Mouse (Mus musculus) heart, embryonic 12.5 days (tissue): ENCODE measurements around the gene Rpl10. TPM values are rescaled to one million over a fixed set of nuclear protein-coding genes. Genes with fewer than 3 reads are reported as not detected.

ENCODE experiments used
- ATAC-seq: fragments of 200-750 bp; cut with Nextera tagmentation; 2 replicates; pipeline ENCODE4 v1.8.0; 2017; ENCODE audit warnings: moderate TSS enrichment, moderate library complexity; ENCODE audit not compliant: insufficient number of reproducible peaks, low FRiP score
- H3K27ac ChIP-seq: fragments of 300-500 bp; sonication (generic); 2 replicates; pipeline ENCODE4 v1.5.1; 2016; ENCODE audit warnings: mild to moderate bottlenecking, moderate library complexity; ENCODE audit not compliant: poor library complexity, severe bottlenecking
- H3K27me3 ChIP-seq: fragments of 300-500 bp; sonication (generic); replicated peaks from 2 replicates; pipeline ENCODE4 v1.6.1; 2016; ENCODE audit warnings: mild to moderate bottlenecking, moderate library complexity
- H3K36me3 ChIP-seq: fragments of 300-500 bp; sonication (generic); 2 replicates; pipeline ENCODE4 v1.6.1; 2016; ENCODE audit warnings: mild to moderate bottlenecking, moderate library complexity
- H3K4me1 ChIP-seq: fragments of 300-500 bp; sonication (generic); replicated peaks from 2 replicates; pipeline ENCODE4 v1.6.1; 2016; ENCODE audit warnings: mild to moderate bottlenecking
- H3K4me2 ChIP-seq: fragments of 300-500 bp; sonication (generic); 2 replicates; pipeline ENCODE4 v1.6.1; 2016; ENCODE audit warnings: mild to moderate bottlenecking, moderate library complexity
- H3K4me3 ChIP-seq: fragments of 300-500 bp; sonication (generic); 2 replicates; pipeline ENCODE4 v1.5.1; 2016; ENCODE audit warnings: mild to moderate bottlenecking
- H3K9ac ChIP-seq: fragments of 300-500 bp; sonication (generic); 2 replicates; pipeline ENCODE4 v1.6.1; 2016; ENCODE audit warnings: mild to moderate bottlenecking, moderate library complexity
- H3K9me3 ChIP-seq: fragments of 300-500 bp; sonication (generic); replicated peaks from 2 replicates; pipeline ENCODE4 v1.6.1; 2016; ENCODE audit warnings: mild to moderate bottlenecking, moderate library complexity
- WGBS: fragments of 180-500 bp; shearing (Covaris S2); methylation state at CpG from one replicate; pipeline ENCODE4 v1.1.7; 2016; 5-methylcytosine and 5-hydroxymethylcytosine counted together
- polyA plus RNA-seq: library from polyadenylated mRNA; unstranded; fragments of >200 nt; fragmentation: Nextera tagmentation; extraction: Ambion mirVana; gene quantifications from 2 replicates; pipeline ENCODE4 v1.2.1, GENCODE M21; 2016

The Rpl10 gene
- polyA plus RNA-seq, 1 experiment from 2014 or later: 437 TPM

GRCm38 (mm10) chrX:74281732-74282394 lies 11.3 kb downstream of the Rpl10 start, which contains the start of the genes Taz and Dnase1l1:
TSS of gene Taz (plus strand) at chrX:74281912.
TSS of gene Dnase1l1 (minus strand) at chrX:74282337.
- Histone ChIP-seq H3K9ac (peak within 1 kb of the TSS; percentile 79), H3K27ac (peak within 1 kb of the TSS; percentile 88), H3K4me3 (peak within 1 kb of the TSS; percentile 57), H3K4me1 (peaks cover 7% of the 10 kb centered on the region), H3K36me3 (0 out of 2 replicates have a peak, but pooled peaks cover 3% of the 10 kb centered on the region), H3K27me3 (no peaks in the 10 kb centered on the region), H3K9me3 (no peaks in the 10 kb centered on the region), H3K4me2 (peak within 1 kb of the TSS; percentile 80)
- WGBS: 12% methylated on average over 16 of the region's 16 CpGs
- peak; percentile 93 for ATAC-seq

DNA sequence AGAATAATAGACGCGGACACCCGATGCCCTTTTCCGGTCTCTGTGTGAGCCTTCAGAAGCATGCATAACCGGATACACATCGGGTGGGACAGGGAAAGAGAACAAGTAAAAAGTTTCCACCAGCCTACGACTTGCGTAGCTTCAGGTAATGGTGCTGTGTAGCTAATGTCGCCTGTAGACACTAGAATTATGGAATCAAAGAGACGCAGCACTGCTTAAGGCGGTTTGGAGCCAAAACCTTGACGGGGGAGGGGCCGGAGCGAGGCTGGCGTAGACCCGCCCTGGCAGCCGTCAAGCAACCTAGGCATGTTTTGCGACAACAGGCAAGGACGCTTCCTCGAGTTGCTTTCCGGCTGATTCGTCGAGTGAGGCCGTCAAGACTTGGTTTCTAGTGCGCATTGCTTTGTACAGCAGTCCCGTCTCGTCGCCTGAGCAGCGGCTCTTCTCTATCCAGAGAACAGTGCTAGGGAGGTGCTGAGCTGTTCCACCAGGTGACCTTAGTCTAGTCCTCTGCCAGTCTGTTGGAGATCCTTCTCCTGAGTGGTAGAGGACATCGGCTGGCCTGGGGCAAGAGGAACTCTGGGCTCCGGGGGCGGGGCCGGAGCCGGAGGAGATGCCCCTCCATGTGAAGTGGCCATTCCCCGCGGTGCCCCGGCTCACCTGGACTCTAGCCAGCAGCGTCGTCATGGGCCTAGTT lies 11.9 kb downstream of the Rpl10 start:
- Histone ChIP-seq H3K4me3 (peak overlapping the region; percentile 57), H3K9ac (peak overlapping the region; percentile 79), H3K9me3 (no peaks in the 10 kb centered on the region), H3K27me3 (no peaks in the 10 kb centered on the region), H3K27ac (peak overlapping the region; percentile 88), H3K4me1 (peaks cover 7% of the 10 kb centered on the region), H3K4me2 (peak overlapping the region; percentile 80), H3K36me3 (0 out of 2 replicates have a peak, but pooled peaks cover 3% of the 10 kb centered on the region)
- peak; percentile 76 for ATAC-seq
- 16% methylated on average over 39 of the region's 39 CpGs for WGBS

DNA sequence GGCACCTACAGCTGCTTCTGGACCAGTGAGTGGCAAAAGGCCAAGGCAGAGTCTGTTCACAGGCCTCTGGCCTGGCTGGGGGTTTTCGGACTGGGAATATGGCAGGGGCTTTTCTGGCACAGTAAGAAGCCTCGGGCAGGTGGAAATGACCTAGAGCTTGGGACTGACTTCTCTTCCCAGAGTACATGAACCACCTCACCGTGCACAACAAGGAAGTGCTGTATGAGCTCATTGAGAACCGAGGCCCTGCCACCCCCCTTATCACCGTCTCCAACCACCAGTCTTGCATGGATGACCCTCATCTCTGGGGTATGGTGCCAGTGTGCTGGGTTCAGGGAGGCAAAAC lies 12.5 kb downstream of the Rpl10 start:
- no peaks in the 10 kb centered on the region for H3K27me3 ChIP-seq
- peak overlapping the region; percentile 80 for H3K4me2 ChIP-seq
- H3K9me3 ChIP-seq: no peaks in the 10 kb centered on the region
- H3K4me1 ChIP-seq: peaks cover 7% of the 10 kb centered on the region
- H3K4me3 ChIP-seq: peak overlapping the region; percentile 57
- WGBS: 44% methylated on average over 5 of the region's 5 CpGs
- ATAC-seq: no peak
- H3K9ac ChIP-seq: peak overlapping the region; percentile 79
- peaks cover 8% of the 10 kb centered on the region; the same call in 1 of the 2 replicates for H3K36me3 ChIP-seq
- H3K27ac ChIP-seq: peak overlapping the region; percentile 88

GRCm38 (mm10) chrX:74293431-74293830 lies 22.8 kb downstream of the Rpl10 start:
- H3K27me3 ChIP-seq: no peaks in the 10 kb centered on the region
- no peak overlapping the region for H3K9ac ChIP-seq
- 74% methylated on average over 4 of the region's 4 CpGs for WGBS
- no peak overlapping the region for H3K4me3 ChIP-seq
- no peak for ATAC-seq
- H3K27ac ChIP-seq: no peak overlapping the region
- peaks cover 18% of the 10 kb centered on the region for H3K36me3 ChIP-seq
- H3K4me2 ChIP-seq: no peak overlapping the region
- H3K9me3 ChIP-seq: no peaks in the 10 kb centered on the region
- no peaks in the 10 kb centered on the region; the same call in 1 of the 2 replicates for H3K4me1 ChIP-seq

DNA sequence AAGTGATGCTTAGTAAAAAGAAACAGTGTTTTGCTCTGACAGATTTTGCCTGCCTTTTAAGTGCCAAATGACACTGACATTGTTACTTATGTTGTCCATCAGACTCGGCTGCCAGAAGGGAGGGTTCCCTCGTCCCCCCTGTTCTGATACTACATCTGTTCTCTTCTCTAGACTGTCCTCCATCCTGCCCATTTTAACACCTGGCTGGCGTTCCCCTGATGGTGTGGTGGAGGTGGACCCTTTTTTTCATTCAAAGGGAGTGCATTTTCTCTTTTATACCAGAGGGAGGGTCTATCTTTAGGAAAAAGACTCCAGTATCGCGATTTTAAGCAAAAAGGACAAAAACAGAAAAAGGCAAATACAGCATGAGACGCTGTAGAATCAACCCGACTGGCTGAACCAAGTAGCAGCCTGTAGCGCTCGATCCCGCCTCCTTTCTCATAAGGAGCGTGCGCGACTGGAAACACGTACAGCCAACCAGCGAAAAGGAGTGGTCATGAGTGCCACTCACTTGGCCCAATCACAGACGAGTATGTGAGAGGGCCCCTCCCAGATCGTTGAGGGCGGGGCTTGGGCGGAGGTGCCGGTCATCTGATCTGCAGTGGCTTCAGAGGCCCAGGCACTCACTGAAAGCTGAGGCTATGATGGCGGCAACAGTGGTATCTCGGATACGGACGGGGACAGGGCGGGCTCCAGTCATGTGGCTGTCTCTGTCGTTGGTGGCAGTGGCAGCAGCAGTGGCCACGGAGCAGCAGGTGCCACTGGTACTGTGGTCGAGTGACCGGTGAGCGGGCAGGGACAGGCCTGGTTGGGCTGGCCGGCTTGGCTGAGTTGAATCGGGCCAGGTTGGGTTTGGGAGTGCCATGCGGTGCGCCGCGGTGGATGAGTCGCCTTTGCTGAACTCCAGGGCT lies 26.2 kb downstream of the Rpl10 start, which contains the start of gene Atp6ap1:
Gene Atp6ap1 (plus strand): TSS at position 560 of the 911 bp plus-strand sequence.
- peak within 1 kb of the TSS; percentile 82 for H3K9ac ChIP-seq
- peak within 1 kb of the TSS; percentile 63 for H3K4me3 ChIP-seq
- no peaks in the 10 kb centered on the region for H3K9me3 ChIP-seq
- WGBS: 15% methylated on average over 37 of the region's 37 CpGs
- H3K4me1 ChIP-seq: no peaks in the 10 kb centered on the region; the same call in 1 of the 2 replicates
- no peaks in the 10 kb centered on the region for H3K27me3 ChIP-seq
- H3K36me3 ChIP-seq: peaks cover 23% of the 10 kb centered on the region
- peak; percentile 99 for ATAC-seq
- H3K4me2 ChIP-seq: peak within 1 kb of the TSS; percentile 77
- H3K27ac ChIP-seq: peak within 1 kb of the TSS; percentile 36

DNA sequence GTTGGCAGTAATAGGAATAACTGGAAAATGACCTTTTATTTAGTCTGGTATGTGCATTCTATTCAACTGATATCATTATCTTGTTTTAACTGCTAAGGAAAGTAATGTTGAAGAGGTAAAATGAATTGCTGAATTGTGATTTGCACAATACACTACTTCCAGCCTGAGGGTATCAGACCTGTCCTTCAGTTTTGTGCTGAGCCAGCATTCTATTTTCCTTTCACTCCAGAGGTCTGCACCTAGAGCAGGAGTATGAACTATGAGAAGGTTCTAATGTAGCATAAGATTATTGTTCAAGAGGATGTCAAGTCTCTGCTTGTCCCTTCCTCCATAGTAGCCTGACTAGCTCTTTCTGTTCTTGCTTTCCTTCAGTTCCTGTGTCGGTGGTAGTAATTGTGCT lies 27.7 kb downstream of the Rpl10 start:
- Histone ChIP-seq H3K4me1 (no peaks in the 10 kb centered on the region; the same call in 1 of the 2 replicates), H3K9ac (no peak overlapping the region), H3K9me3 (no peaks in the 10 kb centered on the region), H3K4me3 (no peak overlapping the region), H3K27me3 (no peaks in the 10 kb centered on the region), H3K36me3 (peaks cover 37% of the 10 kb centered on the region), H3K4me2 (no peak overlapping the region), H3K27ac (no peak overlapping the region)
- ATAC-seq: no peak
- WGBS: 69% methylated on average over 1 of the region's 1 CpGs

GRCm38 (mm10) chrX:74299721-74300120 lies 29.1 kb downstream of the Rpl10 start:
- Histone ChIP-seq H3K9ac (no peak overlapping the region), H3K4me1 (no peaks in the 10 kb centered on the region; the same call in 1 of the 2 replicates), H3K4me3 (no peak overlapping the region), H3K36me3 (peaks cover 47% of the 10 kb centered on the region), H3K27me3 (no peaks in the 10 kb centered on the region), H3K9me3 (no peaks in the 10 kb centered on the region), H3K27ac (no peak overlapping the region), H3K4me2 (no peak overlapping the region)
- WGBS: 86% methylated on average over 3 of the region's 3 CpGs
- no peak for ATAC-seq

GRCm38 (mm10) chrX:74304867-74305700 lies 34.5 kb downstream of the Rpl10 start, which contains the start of gene Gdi1:
TSS of gene Gdi1 (plus strand) at chrX:74304998.
- peaks cover 9% of the 10 kb centered on the region; the same call in 1 of the 2 replicates for H3K4me1 ChIP-seq
- H3K4me2 ChIP-seq: peak within 1 kb of the TSS; percentile 86
- peaks cover 77% of the 10 kb centered on the region for H3K36me3 ChIP-seq
- H3K27ac ChIP-seq: peak within 1 kb of the TSS; percentile 94
- peak within 1 kb of the TSS; percentile 70 for H3K4me3 ChIP-seq
- H3K9me3 ChIP-seq: no peaks in the 10 kb centered on the region
- 12% methylated on average over 41 of the region's 41 CpGs for WGBS
- H3K9ac ChIP-seq: peak within 1 kb of the TSS; percentile 90
- no peaks in the 10 kb centered on the region for H3K27me3 ChIP-seq
- ATAC-seq: peak; percentile 90

GRCm38 (mm10) chrX:74312540-74313464 lies 42.2 kb downstream of the Rpl10 start, which contains the start of gene Fam50a:
TSS of gene Fam50a (plus strand) at chrX:74313033.
- Histone ChIP-seq H3K27me3 (no peaks in the 10 kb centered on the region), H3K4me2 (peak within 1 kb of the TSS; percentile 76), H3K4me3 (peak within 1 kb of the TSS; percentile 59), H3K9ac (peak within 1 kb of the TSS; percentile 76), H3K36me3 (peaks cover 52% of the 10 kb centered on the region), H3K9me3 (no peaks in the 10 kb centered on the region), H3K4me1 (peaks cover 11% of the 10 kb centered on the region; the same call in 1 of the 2 replicates), H3K27ac (peak within 1 kb of the TSS; percentile 73)
- 13% methylated on average over 59 of the region's 59 CpGs for WGBS
- peak; percentile 97 for ATAC-seq
